Mouse (Mus musculus) thymus, postnatal 36 days (tissue): ENCODE measurements around the gene Lbh.

Source experiments
- DNase-seq, 2 experiments: peaks; one replicate each; pipeline ENCODE4 v3.0.0; 2022; ENCODE audit warnings: mixed read lengths in 2 of 2

Lbh gene

GRCm38 (mm10) chr17:72947111-72947859 lies 29.2 kb downstream of the Lbh start:
- DNase-seq: no peak

GRCm38 (mm10) chr17:72948119-72948518 lies 30.0 kb downstream of the Lbh start:
- peak; percentile 79 to 87 for DNase-seq

DNA sequence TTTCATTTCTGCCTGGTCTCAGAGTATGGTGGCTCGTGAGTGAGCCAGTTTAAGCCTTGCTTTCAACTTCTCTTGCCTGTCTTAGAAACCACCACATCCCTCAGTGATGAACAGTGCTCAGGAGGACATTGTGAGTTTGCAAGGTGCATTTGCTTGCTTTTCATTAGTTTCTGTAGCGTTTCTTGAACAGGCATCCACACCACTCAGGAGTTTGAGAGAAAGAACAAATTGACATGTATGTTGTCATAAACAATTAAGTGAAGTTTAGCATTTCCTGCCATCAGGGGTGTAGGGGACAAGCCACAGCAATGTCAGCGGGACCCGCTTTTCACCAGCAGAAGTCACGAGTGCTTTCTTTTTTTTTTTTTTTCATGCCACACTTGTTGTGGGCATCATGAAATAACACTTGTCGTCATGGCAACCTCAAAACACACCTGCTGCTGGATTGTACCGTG lies 31.2 kb downstream of the Lbh start:
- peak; percentile 52 to 67 for DNase-seq

GRCm38 (mm10) chr17:72951331-72951730 lies 33.2 kb downstream of the Lbh start:
- DNase-seq: no peak

GRCm38 (mm10) chr17:72953811-72954685 lies 35.9 kb downstream of the Lbh start:
- DNase-seq: no peak

- no peak for DNase-seq
Measured at GRCm38 (mm10) chr17:72955534-72955933, 37.4 kb downstream of the Lbh start.

DNA sequence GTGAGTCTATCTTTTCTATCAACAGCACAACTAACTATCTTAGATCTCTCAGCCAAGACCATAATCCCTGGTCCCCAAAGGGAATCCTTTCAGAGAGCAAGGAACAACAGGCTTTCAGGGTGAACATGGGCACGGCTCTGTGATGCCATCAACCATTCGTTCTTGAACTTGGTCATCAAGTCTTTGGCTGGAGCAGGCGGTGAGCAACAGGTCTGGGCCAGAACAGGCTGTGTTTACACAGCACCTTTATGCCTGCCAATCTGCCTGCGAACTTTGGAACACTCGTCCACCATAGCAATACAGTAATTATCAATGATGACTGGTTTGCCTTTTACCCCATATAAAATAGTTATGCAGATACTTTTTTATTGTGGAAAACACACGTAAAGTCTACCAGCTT lies 38.9 kb downstream of the Lbh start:
- no peak for DNase-seq

DNA sequence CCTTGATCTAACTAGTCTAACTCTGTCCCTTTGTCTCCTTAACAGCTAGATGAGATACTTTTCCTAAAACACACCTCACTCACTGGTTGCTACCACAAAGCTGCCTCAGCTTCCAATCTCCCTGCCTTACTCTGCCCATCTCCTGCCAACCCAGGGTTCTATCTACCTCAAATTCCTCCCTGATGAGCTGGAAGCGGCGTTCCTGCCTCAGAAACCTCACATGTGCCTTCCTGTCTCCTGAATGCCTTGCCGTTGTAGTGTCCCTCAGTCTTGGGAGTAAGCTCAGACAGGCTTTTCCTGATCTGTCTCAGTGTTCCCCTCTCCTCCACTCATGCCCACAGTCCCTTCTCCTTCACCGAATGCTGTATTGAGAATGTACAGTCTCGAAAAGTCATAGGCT lies 40.8 kb downstream of the Lbh start:
- DNase-seq: no peak

GRCm38 (mm10) chr17:72959497-72960039 lies 41.5 kb downstream of the Lbh start:
- no peak for DNase-seq

- no peak for DNase-seq
Measured at GRCm38 (mm10) chr17:72960243-72960642, 42.1 kb downstream of the Lbh start.

DNA sequence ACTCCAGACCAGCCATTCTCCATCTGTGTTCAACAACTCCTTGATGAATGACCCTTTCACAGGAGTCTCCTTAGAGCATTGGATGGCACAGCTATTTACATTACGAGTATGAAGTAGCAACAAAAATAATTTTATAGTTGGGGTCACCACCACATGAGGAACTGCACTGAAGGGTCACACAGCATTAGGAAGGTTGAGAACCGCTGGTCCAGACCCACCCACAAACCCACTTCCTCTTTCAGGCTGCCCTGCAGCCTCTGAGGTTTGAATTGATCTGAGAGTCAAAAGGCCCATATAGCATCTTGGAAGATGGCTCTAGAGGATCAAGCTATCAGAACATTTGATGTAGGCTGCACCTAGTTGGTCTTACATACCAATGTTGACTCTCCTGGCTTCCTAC lies 42.8 kb downstream of the Lbh start:
- no peak for DNase-seq

DNA sequence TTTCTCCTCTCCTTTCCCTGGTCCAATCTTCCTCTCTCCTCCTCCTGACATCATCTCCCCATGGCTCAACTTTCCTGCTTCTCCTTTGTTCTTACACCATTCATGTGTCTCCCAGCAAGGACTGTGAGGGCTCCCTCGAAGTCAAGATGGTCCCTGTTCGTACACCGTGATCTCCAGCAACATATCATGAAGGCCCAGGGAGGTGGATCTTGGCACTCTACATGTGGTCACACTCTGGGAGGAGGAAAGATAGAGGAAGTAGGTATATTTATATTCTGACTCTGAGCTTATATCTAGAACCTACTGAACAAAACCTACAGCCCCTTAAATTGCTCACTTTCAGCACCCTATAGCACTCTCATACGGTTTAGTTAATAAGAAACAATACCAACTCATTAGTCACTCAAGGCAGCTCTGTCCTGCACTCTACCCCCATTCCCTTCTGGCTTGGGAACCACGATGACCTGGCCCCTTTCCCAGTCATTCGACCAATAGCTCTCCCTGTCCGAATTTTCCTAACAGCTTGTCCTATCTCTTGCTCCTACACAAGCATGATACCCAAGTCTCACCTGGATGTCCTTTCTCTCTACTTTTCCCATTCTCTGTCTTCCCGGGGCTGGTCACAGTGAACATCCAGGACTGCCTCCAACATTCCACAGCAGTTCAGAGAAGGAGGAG lies 44.0 kb downstream of the Lbh start:
- DNase-seq: no peak

DNA sequence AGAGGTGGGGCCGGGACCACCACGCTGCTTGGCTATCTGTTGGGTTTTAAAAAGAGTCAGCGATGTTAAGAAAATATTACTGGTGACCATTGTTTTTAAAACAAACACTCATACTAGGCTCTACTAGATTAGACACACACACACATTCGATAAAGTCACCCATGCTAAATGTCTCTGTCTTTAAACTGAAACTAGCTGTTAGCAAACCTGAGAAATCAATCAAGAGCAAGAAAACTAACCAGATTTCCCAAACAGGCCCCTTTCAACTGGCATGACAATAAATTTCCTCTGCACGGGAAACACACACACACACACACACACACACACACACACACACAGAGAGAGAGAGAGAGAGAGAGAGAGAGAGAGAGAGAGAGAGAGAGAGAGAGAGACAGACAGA lies 47.6 kb downstream of the Lbh start:
- no peak for DNase-seq

GRCm38 (mm10) chr17:72966091-72966531 lies 48.0 kb downstream of the Lbh start:
- DNase-seq: no peak

GRCm38 (mm10) chr17:72966878-72967277 lies 48.8 kb downstream of the Lbh start:
- DNase-seq: no peak

GRCm38 (mm10) chr17:72967371-72968175 lies 49.5 kb downstream of the Lbh start:
- DNase-seq: no peak

DNA sequence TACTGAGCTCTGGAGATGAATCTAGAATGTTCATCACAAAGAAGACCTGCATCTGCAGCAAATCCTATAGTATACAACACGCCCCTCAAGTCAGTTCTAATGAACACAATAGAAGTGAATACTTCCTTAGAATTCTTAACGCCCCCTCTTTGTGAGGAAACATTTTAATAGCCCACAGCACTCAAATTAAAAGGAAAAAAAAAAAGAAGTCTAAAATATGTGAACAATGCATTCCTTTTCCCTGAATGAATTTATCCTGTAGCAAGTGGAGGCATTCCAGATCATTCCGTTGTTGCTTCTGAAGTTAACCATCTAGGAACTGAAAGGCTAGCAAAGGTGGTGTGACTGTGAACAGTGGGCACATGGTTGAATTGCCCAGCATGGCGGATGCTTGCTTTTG lies 50.6 kb downstream of the Lbh start:
- no peak for DNase-seq

GRCm38 (mm10) chr17:72970631-72971161 lies 52.6 kb downstream of the Lbh start:
- no peak for DNase-seq

DNA sequence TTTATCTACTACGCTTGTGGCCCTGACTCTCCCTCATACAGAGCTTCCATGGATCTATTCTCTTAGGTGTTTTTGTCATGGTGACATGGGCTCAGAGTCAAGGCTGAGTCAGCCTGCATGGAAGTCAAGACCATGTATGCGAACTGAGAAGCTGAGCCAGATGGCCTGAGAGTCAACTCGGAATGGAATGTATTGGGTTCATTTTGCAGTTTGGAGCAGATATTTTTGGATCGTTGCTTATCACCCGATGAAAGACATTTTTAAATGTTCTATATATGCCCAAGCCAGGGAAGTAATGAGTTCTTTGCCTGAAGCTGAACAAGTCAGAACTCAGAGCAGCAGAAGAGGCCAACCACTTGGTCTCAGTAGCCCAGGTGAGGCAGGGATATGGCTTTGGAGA lies 54.9 kb downstream of the Lbh start:
- no peak for DNase-seq

DNA sequence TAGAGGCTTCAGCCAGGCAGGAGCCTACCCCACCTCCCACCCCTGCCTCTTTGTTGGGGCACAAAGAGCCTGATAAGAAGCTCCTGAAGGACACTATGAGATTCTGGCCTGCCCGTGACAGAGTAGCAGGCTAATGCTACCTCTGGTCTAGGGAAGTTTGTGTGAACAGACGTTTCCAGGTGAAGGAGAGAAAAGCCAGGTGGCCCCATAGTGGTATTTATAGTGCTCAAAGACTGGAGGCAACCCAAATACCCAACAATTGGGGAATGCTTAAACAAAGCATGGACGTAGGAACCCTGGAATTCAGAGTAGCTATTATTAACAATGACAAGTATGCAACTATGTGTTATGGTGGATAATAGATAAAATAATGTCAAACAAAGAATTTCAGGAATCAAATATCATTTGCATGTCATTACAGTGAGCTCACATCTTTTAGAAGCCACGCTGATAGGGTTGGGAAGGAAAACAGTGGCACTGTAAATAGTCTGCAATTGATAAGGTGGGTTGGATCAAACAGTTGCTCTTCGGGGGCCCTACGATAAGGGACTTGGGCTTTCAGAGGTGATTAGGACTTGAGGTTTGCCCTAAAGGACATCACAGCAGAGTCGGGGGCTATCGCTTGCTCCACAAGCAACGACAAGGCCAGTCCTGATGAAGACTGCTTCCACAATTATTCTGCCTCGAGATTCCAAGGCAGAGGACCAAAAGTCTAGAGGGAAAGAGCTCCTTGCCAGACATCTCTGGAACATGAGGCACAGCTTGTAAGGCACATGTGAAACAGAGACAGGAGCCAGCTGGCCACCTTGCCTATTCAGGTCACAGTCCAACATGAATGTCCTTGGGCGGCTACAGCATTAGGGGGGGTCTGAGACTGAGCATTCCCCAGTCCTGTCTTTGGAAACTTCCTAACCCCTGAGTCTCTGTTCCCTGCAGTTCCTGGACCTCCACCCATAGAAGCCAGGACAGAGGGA lies 58.4 kb downstream of the Lbh start:
- no peak for DNase-seq

DNA sequence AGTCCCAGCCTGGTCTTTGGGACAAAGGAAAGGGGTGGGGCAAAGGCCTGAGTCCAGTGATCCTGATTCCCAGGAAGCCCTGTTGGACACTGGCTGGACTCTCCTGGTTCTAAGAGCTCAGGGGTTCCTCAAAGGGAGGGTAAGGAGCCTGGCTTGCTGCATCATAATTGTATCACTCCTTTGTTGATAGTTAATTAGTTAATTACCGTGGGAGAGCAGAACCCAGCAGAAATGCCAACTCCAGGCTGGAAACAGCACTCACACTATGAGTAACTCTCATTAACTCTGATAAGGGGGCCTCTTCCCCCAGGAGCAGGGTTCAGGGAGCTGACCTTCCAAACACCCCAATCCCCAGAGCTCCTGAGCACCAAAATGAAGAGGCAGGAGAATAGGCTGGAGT lies 59.5 kb downstream of the Lbh start:
- DNase-seq: no peak
